Mouse (Mus musculus): ENCODE measurements at regions not wholly inside any gene's neighbourhood (a gene's known extent, or its start where the extent isn't known, plus 50 kb on each side); places are given as distances from the start of the nearest gene placed in this dataset.

DNA sequence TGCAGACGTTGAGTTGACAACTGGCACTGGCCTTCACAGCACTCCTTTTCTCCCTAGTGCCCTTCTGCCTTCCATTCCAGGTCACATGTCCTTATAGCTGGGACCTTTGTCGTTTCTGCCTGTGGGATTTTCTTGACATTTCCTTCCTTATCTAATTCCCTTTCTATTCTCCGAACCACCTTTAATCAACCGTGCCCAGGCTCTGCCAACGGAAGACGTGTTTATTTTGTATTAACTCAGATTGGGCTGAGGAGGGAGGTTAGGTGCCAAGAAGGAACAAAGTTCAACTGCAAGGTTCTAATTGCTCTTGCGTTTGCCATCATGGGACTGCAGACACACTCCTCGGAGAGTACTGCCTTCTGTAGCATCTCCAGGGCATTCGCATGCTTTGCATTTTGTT is 146.7 kb downstream of the Gm19410 start:
- H3K4me3 ChIP-seq: no peak overlapping the region
- H3K27me3 ChIP-seq (replicated peaks): no peaks in the 10 kb centered on the region
- H3K4me2 ChIP-seq: no peak overlapping the region
- no peaks in the 10 kb centered on the region for H3K36me3 ChIP-seq
- no peak for ATAC-seq (ENCODE audit: extremely low read depth, insufficient number of reproducible peaks, low FRiP score, low TSS enrichment)
- peaks cover 22% of the 10 kb centered on the region for H3K4me1 ChIP-seq
- WGBS: 50% methylated on average over 9 of the region's 9 CpGs
- H3K9me3 ChIP-seq: no peaks in the 10 kb centered on the region
- no peak overlapping the region for H3K9ac ChIP-seq
- no peak overlapping the region for H3K27ac ChIP-seq (replicated peaks)

DNA sequence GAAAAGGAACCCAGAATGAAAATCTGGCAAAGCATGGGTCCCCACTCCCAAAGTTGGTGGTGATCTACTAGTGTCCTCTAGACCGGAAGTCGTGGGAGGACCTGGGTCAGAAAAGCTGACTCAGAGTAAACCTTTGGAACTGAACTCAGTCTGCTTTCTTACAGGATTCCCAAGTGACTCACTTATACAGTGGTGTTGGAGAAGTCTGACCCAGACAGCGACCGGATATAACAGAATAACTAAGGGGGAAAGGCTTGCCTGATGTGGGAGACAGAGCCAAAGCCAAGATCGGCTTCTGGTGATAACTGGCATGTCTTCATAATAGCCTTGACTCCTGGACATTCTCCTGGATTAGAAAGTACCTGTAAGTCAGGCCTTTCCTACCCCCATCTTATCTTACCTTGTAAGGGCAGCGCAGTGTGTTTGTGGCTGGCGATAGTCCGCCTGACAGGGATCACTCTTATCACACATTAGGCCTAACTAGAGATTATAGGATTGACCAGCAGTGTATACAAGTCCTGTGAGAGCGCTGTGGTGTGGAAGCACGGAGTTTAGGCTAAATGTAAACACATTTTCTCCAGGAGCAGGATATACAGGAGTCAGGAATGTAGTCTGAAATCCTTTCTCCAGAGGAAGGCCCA is 150.4 kb downstream of the Gm19410 start:
- H3K4me3 ChIP-seq: no peak overlapping the region
- ATAC-seq (ENCODE audit: extremely low read depth, insufficient number of reproducible peaks, low FRiP score, low TSS enrichment): no peak
- H3K4me1 ChIP-seq: peaks cover 35% of the 10 kb centered on the region
- no peaks in the 10 kb centered on the region for H3K36me3 ChIP-seq
- H3K4me2 ChIP-seq: no peak overlapping the region
- H3K27me3 ChIP-seq (replicated peaks): no peaks in the 10 kb centered on the region
- H3K9ac ChIP-seq: no peak overlapping the region
- WGBS: 32% methylated on average over 10 of the region's 10 CpGs
- H3K9me3 ChIP-seq: no peaks in the 10 kb centered on the region
- peak overlapping the region; percentile 39; the same call in 1 of the 2 replicates for H3K27ac ChIP-seq (replicated peaks)

- Histone ChIP-seq H3K9ac (no peak overlapping the region), H3K27me3 (replicated peaks) (no peaks in the 10 kb centered on the region), H3K9me3 (no peaks in the 10 kb centered on the region), H3K36me3 (no peaks in the 10 kb centered on the region), H3K27ac (replicated peaks) (no peak overlapping the region), H3K4me2 (no peak overlapping the region), H3K4me1 (peaks cover 33% of the 10 kb centered on the region), H3K4me3 (no peak overlapping the region)
- WGBS: 73% methylated on average over 3 of the region's 3 CpGs
- ATAC-seq (ENCODE audit: extremely low read depth, insufficient number of reproducible peaks, low FRiP score, low TSS enrichment): no peak
These were observed 152.0 kb downstream of the Gm19410 start for GRCm38 (mm10) chr8:35917573-35917972.

- Histone ChIP-seq H3K27me3 (replicated peaks) (no peaks in the 10 kb centered on the region), H3K27ac (replicated peaks) (peak overlapping the region; percentile 59; the same call in 1 of the 2 replicates), H3K4me3 (no peak overlapping the region), H3K4me2 (no peak overlapping the region), H3K36me3 (no peaks in the 10 kb centered on the region), H3K4me1 (peaks cover 38% of the 10 kb centered on the region), H3K9ac (no peak overlapping the region), H3K9me3 (no peaks in the 10 kb centered on the region)
- 56% methylated on average over 6 of the region's 6 CpGs for WGBS
- no peak for ATAC-seq (ENCODE audit: extremely low read depth, insufficient number of reproducible peaks, low FRiP score, low TSS enrichment)
These were observed 153.9 kb downstream of the Gm19410 start for GRCm38 (mm10) chr8:35919451-35919850.

- Histone ChIP-seq H3K27me3 (replicated peaks) (no peaks in the 10 kb centered on the region), H3K4me1 (peaks cover 38% of the 10 kb centered on the region), H3K36me3 (no peaks in the 10 kb centered on the region), H3K9ac (no peak overlapping the region), H3K9me3 (no peaks in the 10 kb centered on the region), H3K27ac (replicated peaks) (peak overlapping the region; percentile 59), H3K4me2 (no peak overlapping the region), H3K4me3 (no peak overlapping the region)
- ATAC-seq (ENCODE audit: extremely low read depth, insufficient number of reproducible peaks, low FRiP score, low TSS enrichment): no peak
- WGBS: 19% methylated on average over 8 of the region's 8 CpGs
These were observed 154.5 kb downstream of the Gm19410 start for GRCm38 (mm10) chr8:35919859-35920675.

GRCm38 (mm10) chr8:35924026-35924425 is 158.4 kb downstream of the Gm19410 start:
- Histone ChIP-seq H3K4me3 (no peak overlapping the region), H3K27ac (replicated peaks) (no peak overlapping the region), H3K9me3 (no peaks in the 10 kb centered on the region), H3K9ac (no peak overlapping the region), H3K4me1 (peaks cover 25% of the 10 kb centered on the region), H3K27me3 (replicated peaks) (no peaks in the 10 kb centered on the region), H3K36me3 (no peaks in the 10 kb centered on the region), H3K4me2 (no peak overlapping the region)
- ATAC-seq (ENCODE audit: extremely low read depth, insufficient number of reproducible peaks, low FRiP score, low TSS enrichment): no peak
- 91% methylated on average over 1 of the region's 1 CpGs for WGBS

DNA sequence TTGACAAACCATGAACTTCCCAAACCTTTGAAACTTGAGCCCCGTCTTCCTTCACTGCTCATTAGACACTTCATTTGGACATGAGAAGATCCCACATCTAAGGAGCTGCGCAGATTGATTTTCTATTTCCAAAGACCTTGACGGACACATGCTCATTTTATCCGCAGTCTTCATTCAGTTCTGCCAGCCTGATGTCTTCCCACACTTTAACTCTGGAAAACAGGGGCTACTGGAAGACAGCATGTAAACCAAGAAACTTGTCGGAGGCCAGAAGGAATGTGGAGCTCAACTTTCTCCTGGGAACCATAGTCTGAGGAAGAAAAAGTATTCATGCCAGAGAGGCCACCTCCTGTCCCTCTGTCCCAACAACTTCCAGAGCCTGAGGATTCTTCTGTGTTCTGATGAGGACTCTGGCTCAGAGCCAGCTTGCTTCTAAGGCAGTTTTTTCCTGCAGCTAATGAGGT is 161.8 kb downstream of the Gm19410 start:
- Histone ChIP-seq H3K4me1 (peaks cover 8% of the 10 kb centered on the region; the same call in 1 of the 2 replicates), H3K4me3 (no peak overlapping the region), H3K9ac (no peak overlapping the region), H3K36me3 (no peaks in the 10 kb centered on the region), H3K27ac (replicated peaks) (no peak overlapping the region), H3K4me2 (no peak overlapping the region), H3K27me3 (replicated peaks) (no peaks in the 10 kb centered on the region), H3K9me3 (no peaks in the 10 kb centered on the region)
- WGBS: 70% methylated on average over 5 of the region's 5 CpGs
- no peak for ATAC-seq (ENCODE audit: extremely low read depth, insufficient number of reproducible peaks, low FRiP score, low TSS enrichment)

DNA sequence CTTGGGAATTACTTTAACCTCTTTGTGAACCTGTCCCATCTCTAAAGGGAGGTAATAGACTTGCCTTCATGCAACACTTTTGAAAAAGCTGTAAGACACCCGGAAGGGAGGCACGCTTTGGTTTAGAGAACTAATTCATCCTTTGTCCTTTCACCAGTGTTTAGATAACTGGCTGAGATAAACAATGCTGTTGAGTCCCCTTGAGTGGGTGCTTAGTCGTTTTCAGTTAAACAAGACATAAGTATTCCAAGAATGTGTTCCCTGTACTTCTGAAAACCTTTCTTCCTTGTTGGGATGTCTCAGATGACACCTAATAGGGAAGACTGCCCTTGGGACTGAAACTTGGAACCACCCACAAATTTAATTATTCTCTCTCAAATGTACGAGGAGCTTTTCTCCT is 164.7 kb downstream of the Gm19410 start:
- 23% methylated on average over 4 of the region's 4 CpGs for WGBS
- H3K9me3 ChIP-seq: no peaks in the 10 kb centered on the region
- H3K27me3 ChIP-seq (replicated peaks): no peaks in the 10 kb centered on the region

GRCm38 (mm10) chr8:35933186-35934114 is 167.9 kb downstream of the Gm19410 start:
- Histone ChIP-seq H3K9me3 (no peaks in the 10 kb centered on the region), H3K4me1 (peaks cover 8% of the 10 kb centered on the region), H3K9ac (no peak overlapping the region), H3K36me3 (no peaks in the 10 kb centered on the region), H3K27ac (replicated peaks) (no peak overlapping the region), H3K27me3 (replicated peaks) (no peaks in the 10 kb centered on the region), H3K4me3 (no peak overlapping the region), H3K4me2 (no peak overlapping the region)
- no peak for ATAC-seq (ENCODE audit: extremely low read depth, insufficient number of reproducible peaks, low FRiP score, low TSS enrichment)
- 67% methylated on average over 13 of the region's 13 CpGs for WGBS

More for the DNA sequence above, 164.7 kb downstream of the Gm19410 start:
- ATAC-seq (ENCODE audit: extremely low read depth, insufficient number of reproducible peaks, low FRiP score, low TSS enrichment): no peak
- H3K4me3 ChIP-seq: no peak overlapping the region
- no peak overlapping the region for H3K4me2 ChIP-seq
- H3K4me1 ChIP-seq: peaks cover 10% of the 10 kb centered on the region
- no peak overlapping the region for H3K27ac ChIP-seq (replicated peaks)
- H3K36me3 ChIP-seq: no peaks in the 10 kb centered on the region
- H3K9ac ChIP-seq: no peak overlapping the region

DNA sequence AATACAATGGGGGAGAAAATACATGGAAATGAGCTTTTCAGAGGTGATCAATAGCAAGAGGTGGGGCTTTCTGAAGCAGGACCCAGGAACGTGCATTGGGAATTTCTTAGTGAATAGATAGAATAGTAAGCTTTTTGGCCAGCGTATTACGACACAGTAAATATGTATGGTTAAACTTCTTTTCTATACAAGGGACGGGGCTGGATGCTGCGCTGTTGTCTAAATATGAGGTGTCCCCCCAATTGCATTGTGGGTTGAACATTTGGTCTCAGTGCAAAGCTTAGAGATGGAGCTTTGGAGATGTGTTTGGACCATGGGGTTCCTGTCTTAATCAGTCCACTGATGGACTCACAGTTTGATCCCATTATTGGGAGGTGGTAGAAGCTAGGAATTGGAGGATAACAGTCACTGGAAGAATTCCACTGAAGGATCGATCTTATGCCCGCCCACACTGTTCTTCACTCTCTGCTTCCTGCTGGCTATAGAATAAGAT is 168.6 kb downstream of the Gm19410 start:
- 93% methylated on average over 7 of the region's 7 CpGs for WGBS
- Histone ChIP-seq H3K27me3 (replicated peaks) (no peaks in the 10 kb centered on the region), H3K9me3 (no peaks in the 10 kb centered on the region), H3K4me3 (no peak overlapping the region), H3K4me1 (peaks cover 8% of the 10 kb centered on the region), H3K36me3 (no peaks in the 10 kb centered on the region), H3K4me2 (no peak overlapping the region), H3K27ac (replicated peaks) (no peak overlapping the region), H3K9ac (no peak overlapping the region)
- no peak for ATAC-seq (ENCODE audit: extremely low read depth, insufficient number of reproducible peaks, low FRiP score, low TSS enrichment)

GRCm38 (mm10) chr8:35935034-35935433 is 169.4 kb downstream of the Gm19410 start:
- H3K4me2 ChIP-seq: no peak overlapping the region
- ATAC-seq (ENCODE audit: extremely low read depth, insufficient number of reproducible peaks, low FRiP score, low TSS enrichment): no peak

More at GRCm38 (mm10) chr8:35935034-35935433, 169.4 kb downstream of the Gm19410 start:
- Histone ChIP-seq H3K36me3 (no peaks in the 10 kb centered on the region), H3K9ac (no peak overlapping the region), H3K27me3 (replicated peaks) (no peaks in the 10 kb centered on the region), H3K4me3 (no peak overlapping the region), H3K27ac (replicated peaks) (no peak overlapping the region), H3K9me3 (no peaks in the 10 kb centered on the region), H3K4me1 (peaks cover 8% of the 10 kb centered on the region)
- WGBS: 82% methylated on average over 1 of the region's 1 CpGs
